Comparison of ENCODE assay signal across 8 mouse cellular contexts in genomic region chr4:116150156-116150861, GRCm38 (mm10). TPM values are rescaled to one million over a fixed set of nuclear protein-coding genes. Genes with fewer than 3 reads are reported as not detected.
DNase-seq lines count a peak whose midpoint lies in the region; ATAC-seq and TF ChIP-seq lines count a peak whose summit lies in the region.

No protein-coding gene starts in this region.

- H3K27ac ChIP-seq in forebrain, embryonic 12.5 days: peak overlapping the region; percentile 88
- H3K27ac ChIP-seq in macrophage: peak overlapping the region; percentile 46

- POLR2A ChIA-PET in Patski (lab: Charles Lee): interaction anchor here (0.6 to 1.3 kb wide), 2 partner anchors 9 to 69 kb away, joined by 3 to 5 read pairs; no protein-coding TSS in a partner anchor

- H3K4me2 ChIP-seq in forebrain, embryonic 12.5 days: peak overlapping the region; percentile 74

- no peak for DNase-seq in Patski (ENCODE audit: low read depth, low spot score)
- peak; percentile 25 for DNase-seq in heart, postnatal 25 days (ENCODE audit: low spot score)
- peak; percentile 80 to 87 for DNase-seq in kidney, postnatal 4 days
- peak; percentile 81 for DNase-seq in retina, postnatal 1 day
- peak; percentile 69 for DNase-seq in urinary bladder, adult 2 months (ENCODE audit: low spot score)

- no peak for TF ChIP-seq CTCF in Patski (IDR thresholded peaks at IDR 0.05)

- H3K4me3 ChIP-seq in forebrain, embryonic 12.5 days (replicated peaks): peak overlapping the region; percentile 72
- peak overlapping the region; percentile 80 for H3K4me3 ChIP-seq in macrophage (ENCODE audit: inconsistent target)

- ATAC-seq in Patski: peak; percentile 87
- peak; percentile 86 for ATAC-seq in cerebellum, adult (ENCODE audit: insufficient number of reproducible peaks, low FRiP score, low TSS enrichment)
- ATAC-seq in forebrain, embryonic 12.5 days (ENCODE audit: low FRiP score): peak; percentile 89

- WGBS in forebrain, embryonic 12.5 days: under 1% methylated on average over 70 of the region's 73 CpGs
- WGBS in macrophage (ENCODE audit: missing documents): under 1% methylated on average over 73 of the region's 73 CpGs

- H3K27me3 ChIP-seq in Patski: no peaks in the 10 kb centered on the region
- H3K27me3 ChIP-seq in forebrain, embryonic 12.5 days: no peaks in the 10 kb centered on the region

- H3K79me2 ChIP-seq in macrophage (ENCODE audit: inconsistent target): peaks cover 7% of the 10 kb centered on the region; the same call in 1 of the 2 replicates

- in situ Hi-C loops in Patski (cut with MboI; ENCODE audit: low pct_unique_long_range_greater_than_20kb): no loop called here

- H3K9ac ChIP-seq in forebrain, embryonic 12.5 days: peak overlapping the region; percentile 91

- peaks cover 36% of the 10 kb centered on the region for H3K36me3 ChIP-seq in forebrain, embryonic 12.5 days (replicated peaks)
- H3K36me3 ChIP-seq in macrophage (ENCODE audit: inconsistent target): peaks cover 32% of the 10 kb centered on the region

- H3K4me1 ChIP-seq in forebrain, embryonic 12.5 days: peaks cover 13% of the 10 kb centered on the region

- no peaks in the 10 kb centered on the region for H3K9me3 ChIP-seq in forebrain, embryonic 12.5 days

- CTCF ChIA-PET in Patski (lab: Charles Lee): no interaction called here

- intact Hi-C loops in heart, postnatal 25 days (cut with DNase I): no loop called here

RNA-seq across cellular contexts. Expression of gene Lurap1, which starts 0.8 kb away (rescaled TPM):
- polyA plus RNA-seq in Patski (2021): 8.3 TPM
- 2.0 and 2.2 TPM in 2 replicates for polyA plus RNA-seq in forebrain, embryonic 12.5 days (2016; fragmentation: Nextera tagmentation; extraction: Ambion mirVana)
- total RNA-seq in heart, postnatal 25 days (2021): 1 to 10 TPM; 3.3 to 3.9 TPM
- under 1 TPM in 17 of 26 experiments, not detected in 9; 0.12 to 0.67 (median 0.18) TPM for total RNA-seq in macrophage (2018; cell fraction: chromatin; rRNA removed)
- under 1 TPM in 19 of 26 experiments, not detected in 7; 0.03 to 0.24 (median 0.09) TPM for total RNA-seq in macrophage (2018; cell fraction: cytosol; rRNA removed)
- total RNA-seq in macrophage (2018; cell fraction: nucleus; rRNA removed): under 1 TPM in 18 of 26 experiments, not detected in 8; 0.06 to 0.99 (median 0.16) TPM
- polyA plus RNA-seq in macrophage (2018): 0.09 to 0.10 TPM in 2 of 3 replicates, not detected in the other
- polyA plus RNA-seq in urinary bladder, adult 2 months (2012; rRNA removed): 3.9 and 4.5 TPM in 2 replicates

RNA-seq across cellular contexts. Expression of gene Tspan1, which starts 17.1 kb away (rescaled TPM):
- 0.06 TPM for polyA plus RNA-seq in Patski (2021)
- 0.22 TPM in 1 of 2 replicates, not detected in the other for polyA plus RNA-seq in forebrain, embryonic 12.5 days (2016; fragmentation: Nextera tagmentation; extraction: Ambion mirVana)
- not detected for total RNA-seq in heart, postnatal 25 days (2021)
- total RNA-seq in macrophage (2018; cell fraction: chromatin; rRNA removed): not detected
- total RNA-seq in macrophage (2018; cell fraction: cytosol; rRNA removed): not detected
- total RNA-seq in macrophage (2018; cell fraction: nucleus; rRNA removed): not detected
- not detected in 3 replicates for polyA plus RNA-seq in macrophage (2018)
- polyA plus RNA-seq in urinary bladder, adult 2 months (2012; rRNA removed): 0.62 and 0.83 TPM in 2 replicates

RNA-seq across cellular contexts. Expression of gene 1700042G07Rik, which starts 22.9 kb away (rescaled TPM):
- polyA plus RNA-seq in Patski (2021) (not detected), macrophage (2018) (not detected in 3 replicates)
- polyA plus RNA-seq in forebrain, embryonic 12.5 days (2016; fragmentation: Nextera tagmentation; extraction: Ambion mirVana): not detected in 2 replicates
- not detected for total RNA-seq in heart, postnatal 25 days (2021)
- not detected for total RNA-seq in macrophage (2018; cell fraction: chromatin; rRNA removed)
- not detected for total RNA-seq in macrophage (2018; cell fraction: cytosol; rRNA removed)
- not detected for total RNA-seq in macrophage (2018; cell fraction: nucleus; rRNA removed)
- polyA plus RNA-seq in urinary bladder, adult 2 months (2012; rRNA removed): not detected in 2 replicates

RNA-seq across cellular contexts. Expression of gene Gm49337, which starts 22.9 kb away (rescaled TPM):
- polyA plus RNA-seq in Patski (2021) (not detected), macrophage (2018) (not detected in 3 replicates)
- polyA plus RNA-seq in forebrain, embryonic 12.5 days (2016; fragmentation: Nextera tagmentation; extraction: Ambion mirVana): not detected in 2 replicates
- under 1 TPM in 1 of 2 experiments, not detected in 1; 0.39 TPM for total RNA-seq in heart, postnatal 25 days (2021)
- total RNA-seq in macrophage (2018; cell fraction: chromatin; rRNA removed): 1 to 10 TPM in 2 of 26 experiments, under 1 TPM in 1, not detected in 23; 0.61 to 1.1 (median 1.1) TPM
- total RNA-seq in macrophage (2018; cell fraction: cytosol; rRNA removed): not detected
- total RNA-seq in macrophage (2018; cell fraction: nucleus; rRNA removed): not detected
- not detected in 2 replicates for polyA plus RNA-seq in urinary bladder, adult 2 months (2012; rRNA removed)

RNA-seq across cellular contexts. Expression of gene Pomgnt1, which starts 26.7 kb away (rescaled TPM):
- polyA plus RNA-seq in Patski (2021) (57.6 TPM), macrophage (2018) (16.6 to 29.9 TPM (median 17.1 TPM) in 3 replicates)
- polyA plus RNA-seq in forebrain, embryonic 12.5 days (2016; fragmentation: Nextera tagmentation; extraction: Ambion mirVana): 58.6 and 59.5 TPM in 2 replicates
- 10 to 100 TPM; 61.8 to 62.7 TPM for total RNA-seq in heart, postnatal 25 days (2021)
- total RNA-seq in macrophage (2018; cell fraction: chromatin; rRNA removed): 100 to 1,000 TPM in 1 of 26 experiments, 10 to 100 TPM in 25; 28.5 to 142 (median 57.1) TPM
- total RNA-seq in macrophage (2018; cell fraction: cytosol; rRNA removed): 10 to 100 TPM; 12.4 to 24.5 (median 19.5) TPM
- 10 to 100 TPM; 20.0 to 68.1 (median 34.1) TPM for total RNA-seq in macrophage (2018; cell fraction: nucleus; rRNA removed)
- polyA plus RNA-seq in urinary bladder, adult 2 months (2012; rRNA removed): 62.6 and 72.7 TPM in 2 replicates
